Mouse (Mus musculus) C2C12 (cell line): Measurements from ENCODE around the gene Wdcp.

ENCODE experiments used
- CEBPB ChIP-seq: IDR thresholded peaks from one replicate; pipeline ENCODE4 v1.6.1; 2011; ENCODE audit warnings: low read depth, mild to moderate bottlenecking, control low read depth, moderate library complexity
- CTCF ChIP-seq: IDR thresholded peaks from one replicate; pipeline ENCODE4 v1.5.1; 2011; ENCODE audit not compliant: control insufficient read depth, insufficient read depth, insufficient read length
- FOSL1 ChIP-seq: IDR thresholded peaks from one replicate; pipeline ENCODE4 v1.8.0; 2011; ENCODE audit warnings: mild to moderate bottlenecking, low read length; ENCODE audit not compliant: poor library complexity, insufficient read depth, severe bottlenecking
- MAX ChIP-seq: IDR thresholded peaks from one replicate; pipeline ENCODE4 v1.6.1; 2011; ENCODE audit warnings: mild to moderate bottlenecking, control low read depth
- MYOD1 ChIP-seq: IDR thresholded peaks from one replicate; pipeline ENCODE4 v1.6.1; 2011; ENCODE audit warnings: low read depth; ENCODE audit not compliant: control insufficient read depth, insufficient read length
- MYOG ChIP-seq: IDR thresholded peaks from one replicate; pipeline ENCODE4 v1.6.1; 2011; ENCODE audit not compliant: control insufficient read depth, insufficient read length; ENCODE audit errors: extremely low read depth

DNA sequence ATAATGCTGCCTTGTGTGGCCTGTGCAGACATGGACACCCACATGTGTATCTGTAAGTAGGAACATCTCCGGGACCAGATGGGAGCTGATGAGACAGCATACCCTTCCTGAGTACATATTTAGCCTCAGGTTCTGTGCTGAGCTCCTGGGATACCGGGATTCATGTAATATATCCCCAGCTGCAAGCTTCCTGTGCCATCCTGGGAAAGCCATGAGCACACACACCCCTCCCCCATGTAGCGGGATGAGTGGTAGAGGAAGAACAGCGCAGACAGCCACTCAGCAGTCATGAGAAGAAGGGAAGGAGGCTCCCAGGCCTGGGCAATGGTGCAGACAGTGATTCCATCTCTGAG is 21.2 kb downstream of the Wdcp start:
- TF ChIP-seq MAX = no peak
- no peak for TF ChIP-seq CTCF
- no peak for TF ChIP-seq MYOD1
- no peak for TF ChIP-seq MYOG
- no peak for TF ChIP-seq FOSL1
- TF ChIP-seq CEBPB = no peak
